Mouse (Mus musculus) midbrain, embryonic 10.5 days (tissue): ENCODE measurements around the gene H2-K1. TPM values are rescaled to one million over a fixed set of nuclear protein-coding genes. Genes with fewer than 3 reads are reported as not detected.
"Not testable (repeated sequence)": the region's sequence is repeated elsewhere in the genome, so short reads cannot be mapped to it uniquely, and the experiment has no call there.

Experiments
- DNase-seq: peaks from one replicate; pipeline ENCODE4 v3.0.0-alpha.2; 2017; ENCODE audit warnings: low spot score
- H3K27ac ChIP-seq: fragments of 300-500 bp; sonication (generic); replicated peaks from 2 replicates; pipeline ENCODE4 v1.5.1; 2016; ENCODE audit warnings: mild to moderate bottlenecking
- H3K27me3 ChIP-seq: fragments of 300-500 bp; sonication (generic); 2 replicates; pipeline ENCODE4 v1.6.1; 2016; ENCODE audit warnings: low read depth, mild to moderate bottlenecking; ENCODE audit not compliant: poor library complexity, severe bottlenecking
- H3K36me3 ChIP-seq: fragments of 300-500 bp; sonication (generic); 2 replicates; pipeline ENCODE4 v1.6.1; 2016; ENCODE audit warnings: mild to moderate bottlenecking, moderate library complexity
- H3K4me1 ChIP-seq: fragments of 300-500 bp; sonication (generic); 2 replicates; pipeline ENCODE4 v1.6.1; 2016
- H3K4me3 ChIP-seq: fragments of 300-500 bp; sonication (generic); 2 replicates; pipeline ENCODE4 v1.5.1; 2016; ENCODE audit warnings: mild to moderate bottlenecking, moderate library complexity
- H3K9me3 ChIP-seq: fragments of 300-500 bp; sonication (generic); replicated peaks from 2 replicates; pipeline ENCODE4 v1.6.1; 2016; ENCODE audit warnings: mild to moderate bottlenecking
- WGBS: fragments of 180-500 bp; shearing (Covaris S2); methylation state at CpG from one replicate; pipeline ENCODE4 v1.1.7; 2016; 5-methylcytosine and 5-hydroxymethylcytosine counted together
- polyA plus RNA-seq: library from polyadenylated mRNA; unstranded; fragments of >200 nt; fragmentation: Nextera tagmentation; extraction: Ambion mirVana; gene quantifications from 2 replicates; pipeline ENCODE4 v1.2.1, GENCODE M21; 2016

H2-K1 gene
- polyA plus RNA-seq, 1 experiment from 2014 or later = 50.3 TPM

- Histone ChIP-seq H3K36me3 (peaks cover 63% of the 10 kb centered on the region), H3K27ac (peak overlapping the region; percentile 100), H3K9me3 (peaks cover 33% of the 10 kb centered on the region), H3K4me1 (peaks cover 71% of the 10 kb centered on the region), H3K27me3 (no peaks in the 10 kb centered on the region), H3K4me3 (peak overlapping the region; percentile 99)
- under 1% methylated on average over 57 of the region's 57 CpGs for WGBS
- DNase-seq = peak; percentile 94
These were observed 25.0 kb upstream of the H2-K1 start for GRCm38 (mm10) chr17:34024861-34025755.

- Histone ChIP-seq H3K27ac (peak within 1 kb of the TSS; percentile 100), H3K36me3 (peaks cover 63% of the 10 kb centered on the region), H3K4me3 (peak within 1 kb of the TSS; percentile 99), H3K4me1 (peaks cover 64% of the 10 kb centered on the region), H3K9me3 (peaks cover 40% of the 10 kb centered on the region), H3K27me3 (no peaks in the 10 kb centered on the region)
- under 1% methylated on average over 50 of the region's 58 CpGs for WGBS
- DNase-seq = peak; percentile 96
These were observed 24.2 kb upstream of the H2-K1 start, which contains the start of gene Ring1 for GRCm38 (mm10) chr17:34024317-34024821. Gene Ring1, minus strand, starts transcription at chr17:34024680.

GRCm38 (mm10) chr17:34023678-34024077, 23.5 kb upstream of the H2-K1 start:
- H3K36me3 ChIP-seq = peaks cover 62% of the 10 kb centered on the region
- no peaks in the 10 kb centered on the region for H3K27me3 ChIP-seq
- DNase-seq = no peak
- H3K9me3 ChIP-seq = peaks cover 45% of the 10 kb centered on the region
- peak overlapping the region; percentile 99 for H3K4me3 ChIP-seq
- 68% methylated on average over 9 of the region's 9 CpGs for WGBS
- peak overlapping the region; percentile 100 for H3K27ac ChIP-seq
- peaks cover 57% of the 10 kb centered on the region for H3K4me1 ChIP-seq

GRCm38 (mm10) chr17:34022987-34023386, 22.8 kb upstream of the H2-K1 start:
- Histone ChIP-seq H3K4me1 (peaks cover 50% of the 10 kb centered on the region), H3K4me3 (peak overlapping the region; percentile 99), H3K27ac (peak overlapping the region; percentile 100)

GRCm38 (mm10) chr17:34022414-34022783, 22.3 kb upstream of the H2-K1 start:
- Histone ChIP-seq H3K27ac (peak overlapping the region; percentile 100), H3K27me3 (no peaks in the 10 kb centered on the region), H3K9me3 (peaks cover 45% of the 10 kb centered on the region), H3K4me1 (peaks cover 45% of the 10 kb centered on the region), H3K4me3 (peak overlapping the region; percentile 99), H3K36me3 (peaks cover 63% of the 10 kb centered on the region)
- 95% methylated on average over 14 of the region's 14 CpGs for WGBS
- no peak for DNase-seq

More at GRCm38 (mm10) chr17:34022987-34023386, 22.8 kb upstream of the H2-K1 start:
- Histone ChIP-seq H3K36me3 (peaks cover 60% of the 10 kb centered on the region), H3K27me3 (no peaks in the 10 kb centered on the region), H3K9me3 (peaks cover 45% of the 10 kb centered on the region)
- no peak for DNase-seq
- WGBS = 97% methylated on average over 20 of the region's 20 CpGs

- Histone ChIP-seq H3K36me3 (peaks cover 68% of the 10 kb centered on the region), H3K27ac (peak overlapping the region; percentile 100), H3K9me3 (peaks cover 48% of the 10 kb centered on the region), H3K27me3 (no peaks in the 10 kb centered on the region), H3K4me1 (peaks cover 38% of the 10 kb centered on the region), H3K4me3 (peak overlapping the region; percentile 99)
- no peak for DNase-seq
- 94% methylated on average over 23 of the region's 23 CpGs for WGBS
These were observed 21.6 kb upstream of the H2-K1 start for GRCm38 (mm10) chr17:34021539-34022413.

GRCm38 (mm10) chr17:34013436-34013835, 13.3 kb upstream of the H2-K1 start:
- H3K9me3 ChIP-seq = peaks cover 25% of the 10 kb centered on the region
- no peak for DNase-seq
- no peaks in the 10 kb centered on the region for H3K27me3 ChIP-seq
- WGBS = 97% methylated on average over 8 of the region's 8 CpGs
- H3K36me3 ChIP-seq = peaks cover 53% of the 10 kb centered on the region
- no peaks in the 10 kb centered on the region for H3K4me1 ChIP-seq
- H3K27ac ChIP-seq = no peak overlapping the region
- no peak overlapping the region for H3K4me3 ChIP-seq

- H3K4me3 ChIP-seq = no peak overlapping the region
- H3K36me3 ChIP-seq = peaks cover 23% of the 10 kb centered on the region
- no peaks in the 10 kb centered on the region for H3K4me1 ChIP-seq
- no peak overlapping the region for H3K27ac ChIP-seq
- 80% methylated on average over 5 of the region's 5 CpGs for WGBS
- DNase-seq = no peak
- H3K27me3 ChIP-seq = no peaks in the 10 kb centered on the region; the same call in 1 of the 2 replicates
- peaks cover 12% of the 10 kb centered on the region for H3K9me3 ChIP-seq
These were observed 10.0 kb upstream of the H2-K1 start for GRCm38 (mm10) chr17:34010156-34010555.

- 0 out of 2 replicates have a peak, but pooled peaks cover 3% of the 10 kb centered on the region for H3K4me1 ChIP-seq
- WGBS = 64% methylated on average over 2 of the region's 2 CpGs
- H3K9me3 ChIP-seq = 0 out of 2 replicates have a peak, but pooled peaks cover 1% of the 10 kb centered on the region
- DNase-seq = no peak
- H3K27me3 ChIP-seq = peaks cover 10% of the 10 kb centered on the region
- no peak overlapping the region for H3K27ac ChIP-seq
- H3K4me3 ChIP-seq = no peak overlapping the region
- H3K36me3 ChIP-seq = no peaks in the 10 kb centered on the region
These were observed 6.4 kb upstream of the H2-K1 start for GRCm38 (mm10) chr17:34006570-34006969.

GRCm38 (mm10) chr17:34003426-34003825, 3.3 kb upstream of the H2-K1 start:
- 7% methylated on average over 5 of the region's 5 CpGs for WGBS
- DNase-seq = peak; percentile 56
- Histone ChIP-seq H3K27me3 (peaks cover 41% of the 10 kb centered on the region), H3K4me3 (no peak overlapping the region; the same call in 1 of the 2 replicates), H3K27ac (no peak overlapping the region), H3K4me1 (peaks cover 19% of the 10 kb centered on the region), H3K9me3 (no peaks in the 10 kb centered on the region), H3K36me3 (no peaks in the 10 kb centered on the region)

- WGBS = 64% methylated on average over 2 of the region's 2 CpGs
- not testable (repeated sequence) for H3K9me3 ChIP-seq, DNase-seq, H3K27ac ChIP-seq, H3K36me3 ChIP-seq
- Histone ChIP-seq H3K27me3 (peaks cover 54% of the 10 kb centered on the region), H3K4me3 (peak overlapping the region; percentile 69; the same call in 1 of the 2 replicates), H3K4me1 (peaks cover 19% of the 10 kb centered on the region)
These were observed 649 bp upstream of the H2-K1 start for GRCm38 (mm10) chr17:34000796-34001195.
